Mouse (Mus musculus) CH12.LX (cell line): ENCODE data around the gene Ell. TPM values are rescaled to one million over a fixed set of nuclear protein-coding genes. Genes with fewer than 3 reads are reported as not detected.
A peak's percentile ranks its signal among the peaks of the same experiment; 100 is the strongest.

Experiments used
- DNase-seq: peaks from one replicate; pipeline ENCODE4 v3.0.0-alpha.2; 2013; ENCODE audit errors: extremely low read depth
- H3K27ac ChIP-seq: 2 replicates; pipeline ENCODE4 v1.5.1; 2012; ENCODE audit warnings: low read depth, mild to moderate bottlenecking, control low read depth, moderate library complexity; ENCODE audit not compliant: insufficient read depth
- H3K27me3 ChIP-seq: replicated peaks from 2 replicates; pipeline ENCODE3; 2012; ENCODE audit warnings: inconsistent platforms
- H3K36me3 ChIP-seq, 2 experiments: replicated peaks in 1 of 2; 2 replicates each; pipeline versions ENCODE3 to v1.6.1; 2012; ENCODE audit warnings: inconsistent platforms in 1 of 2, low read length in 1 of 2, mild to moderate bottlenecking in 1 of 2, mixed read lengths in 1 of 2, moderate library complexity in 1 of 2; ENCODE audit not compliant: control insufficient read depth in 1 of 2, insufficient read depth in 1 of 2
- H3K4me1 ChIP-seq, 2 experiments: 2 replicates each; pipeline ENCODE4 v1.6.1; 2012; ENCODE audit warnings: inconsistent platforms in 1 of 2, moderate library complexity in 1 of 2; ENCODE audit not compliant: insufficient read depth in 2 of 2, control insufficient read depth in 1 of 2
- H3K4me2 ChIP-seq: 2 replicates; pipeline ENCODE4 v1.6.1; 2012; ENCODE audit warnings: low read depth, mild to moderate bottlenecking, control low read depth; ENCODE audit not compliant: poor library complexity, insufficient read depth, severe bottlenecking
- H3K4me3 ChIP-seq, 3 experiments: fragments of 150-350 bp in 1 of 3; sonication (generic) in 1 of 3; replicated peaks in 1 of 3; 2 replicates each; pipeline versions ENCODE3 to v1.5.1; 2011 to 2012; ENCODE audit warnings: low read depth in 2 of 3, low read length in 2 of 3, mild to moderate bottlenecking in 2 of 3, moderate library complexity in 2 of 3, control low read depth in 1 of 3, improper control_type of control experiment in 1 of 3, inconsistent platforms in 1 of 3, mixed read lengths in 1 of 3; ENCODE audit not compliant: poor library complexity in 1 of 3
- H3K79me2 ChIP-seq: replicated peaks from 2 replicates; pipeline ENCODE4 v1.6.1; 2012; ENCODE audit warnings: mild to moderate bottlenecking, moderate library complexity; ENCODE audit not compliant: control insufficient read depth, poor library complexity, insufficient read depth, severe bottlenecking; ENCODE audit errors: extremely low read depth
- H3K9ac ChIP-seq: 2 replicates; pipeline ENCODE4 v1.6.1; 2012; ENCODE audit warnings: low read depth, mild to moderate bottlenecking, control low read depth, moderate library complexity; ENCODE audit not compliant: insufficient read depth
- H3K9me3 ChIP-seq: replicated peaks from 2 replicates; pipeline ENCODE3; 2012; ENCODE audit warnings: low read length, inconsistent platforms, mixed read lengths
- BHLHE40 ChIP-seq: IDR thresholded peaks from 2 replicates; pipeline ENCODE4 v1.6.1; 2011; ENCODE audit warnings: mild to moderate bottlenecking, low read depth, low read length, improper control_type of control experiment
- CHD2 ChIP-seq: IDR thresholded peaks from 2 replicates; pipeline ENCODE4 v1.6.1; 2011; ENCODE audit warnings: low read length, improper control_type of control experiment
- CTCF ChIP-seq, 2 experiments: IDR thresholded peaks in 1 of 2; conservative IDR thresholded peaks in 1 of 2; 2 replicates each; pipeline ENCODE4 v1.5.1; 2011 to 2012; ENCODE audit warnings: low read depth in 2 of 2, low read length in 2 of 2, improper control_type of control experiment in 1 of 2, inconsistent platforms in 1 of 2, mild to moderate bottlenecking in 1 of 2, moderate library complexity in 1 of 2
- E2F4 ChIP-seq: IDR thresholded peaks from 2 replicates; pipeline ENCODE4 v1.6.1; 2011; ENCODE audit warnings: low read depth, low read length, improper control_type of control experiment; ENCODE audit not compliant: insufficient replicate concordance
- EP300 ChIP-seq: IDR thresholded peaks from 2 replicates; pipeline ENCODE4 v1.6.1; 2011; ENCODE audit warnings: low read length, improper control_type of control experiment
- ETS1 ChIP-seq: conservative IDR thresholded peaks from 2 replicates; pipeline ENCODE4 v1.6.1; 2012; ENCODE audit warnings: low read depth, mild to moderate bottlenecking, inconsistent platforms, low read length, improper control_type of control experiment, moderate library complexity
- GABPA ChIP-seq: IDR thresholded peaks from 2 replicates; pipeline ENCODE4 v1.6.1; 2012; ENCODE audit warnings: low read depth, low read length, improper control_type of control experiment, inconsistent platforms; ENCODE audit not compliant: insufficient replicate concordance
- HCFC1 ChIP-seq: IDR thresholded peaks from 2 replicates; pipeline ENCODE4 v1.6.1; 2012; ENCODE audit warnings: low read depth, mild to moderate bottlenecking, inconsistent platforms, low read length, improper control_type of control experiment
- JUN ChIP-seq: IDR thresholded peaks from 2 replicates; pipeline ENCODE4 v1.6.1; 2011; ENCODE audit warnings: low read depth, mild to moderate bottlenecking, low read length, improper control_type of control experiment, moderate library complexity; ENCODE audit not compliant: insufficient read depth
- KAT2A ChIP-seq: IDR thresholded peaks from 2 replicates; pipeline ENCODE4 v1.6.1; 2012; ENCODE audit warnings: low read length, improper control_type of control experiment, inconsistent platforms; ENCODE audit not compliant: insufficient replicate concordance
- MAFK ChIP-seq: IDR thresholded peaks from 2 replicates; pipeline ENCODE4 v1.6.1; 2011; ENCODE audit warnings: low read length, improper control_type of control experiment; ENCODE audit not compliant: insufficient replicate concordance
- MAX ChIP-seq: IDR thresholded peaks from 2 replicates; pipeline ENCODE4 v1.6.1; 2011; ENCODE audit warnings: low read length, improper control_type of control experiment
- MAZ ChIP-seq: IDR thresholded peaks from 2 replicates; pipeline ENCODE4 v1.6.1; 2012; ENCODE audit warnings: low read depth, mild to moderate bottlenecking, inconsistent platforms, low read length, improper control_type of control experiment, moderate library complexity
- MEF2A ChIP-seq: IDR thresholded peaks from 2 replicates; pipeline ENCODE4 v1.6.1; 2014; ENCODE audit warnings: low read depth, mild to moderate bottlenecking, inconsistent platforms, low read length, improper control_type of control experiment, borderline replicate concordance
- MXI1 ChIP-seq: IDR thresholded peaks from 2 replicates; pipeline ENCODE4 v1.6.1; 2011; ENCODE audit warnings: mild to moderate bottlenecking, low read depth, low read length, improper control_type of control experiment
- NELFE ChIP-seq: IDR thresholded peaks from 2 replicates; pipeline ENCODE4 v1.6.1; 2011; ENCODE audit warnings: low read depth, low read length, improper control_type of control experiment
- NRF1 ChIP-seq: IDR thresholded peaks from 2 replicates; pipeline ENCODE4 v1.6.1; 2014; ENCODE audit warnings: low read depth, mild to moderate bottlenecking, inconsistent platforms, low read length, improper control_type of control experiment, moderate library complexity
- POLR2A ChIP-seq: IDR thresholded peaks from 2 replicates; pipeline ENCODE4 v1.6.1; 2011; ENCODE audit warnings: low read depth, mild to moderate bottlenecking, improper control_type of control experiment, low read length
- POLR2AphosphoS2 ChIP-seq: IDR thresholded peaks from 2 replicates; pipeline ENCODE4 v1.6.1; 2011; ENCODE audit warnings: low read depth, low read length, improper control_type of control experiment
- RAD21 ChIP-seq: IDR thresholded peaks from 2 replicates; pipeline ENCODE4 v1.6.1; 2011; ENCODE audit warnings: low read depth, mild to moderate bottlenecking, low read length, improper control_type of control experiment, moderate library complexity
- RCOR1 ChIP-seq: conservative IDR thresholded peaks from 2 replicates; pipeline ENCODE4 v1.6.1; 2012; ENCODE audit warnings: low read depth, mild to moderate bottlenecking, inconsistent platforms, low read length, improper control_type of control experiment
- SIN3A ChIP-seq: IDR thresholded peaks from 2 replicates; pipeline ENCODE4 v1.6.1; 2012; ENCODE audit warnings: low read length, improper control_type of control experiment, inconsistent platforms
- SMC3 ChIP-seq: IDR thresholded peaks from 2 replicates; pipeline ENCODE4 v1.6.1; 2011; ENCODE audit warnings: low read depth, low read length, improper control_type of control experiment
- TBP ChIP-seq: conservative IDR thresholded peaks from 2 replicates; pipeline ENCODE4 v1.6.1; 2011; ENCODE audit warnings: low read depth, low read length, improper control_type of control experiment
- TCF12 ChIP-seq: IDR thresholded peaks from 2 replicates; pipeline ENCODE4 v1.6.1; 2014; ENCODE audit warnings: low read depth, mild to moderate bottlenecking, inconsistent platforms, low read length, improper control_type of control experiment
- UBTF ChIP-seq: IDR thresholded peaks from 2 replicates; pipeline ENCODE4 v1.6.1; 2012; ENCODE audit warnings: low read depth, mild to moderate bottlenecking, inconsistent platforms, low read length, improper control_type of control experiment, moderate library complexity
- USF1 ChIP-seq: IDR thresholded peaks from 2 replicates; pipeline ENCODE4 v1.6.1; 2014; ENCODE audit warnings: low read depth, mild to moderate bottlenecking, inconsistent platforms, low read length, improper control_type of control experiment
- USF2 ChIP-seq: conservative IDR thresholded peaks from 2 replicates; pipeline ENCODE4 v1.6.1; 2011; ENCODE audit warnings: low read depth, low read length, improper control_type of control experiment
- ZC3H11A ChIP-seq: IDR thresholded peaks from 2 replicates; pipeline ENCODE4 v1.6.1; 2012; ENCODE audit warnings: low read depth, mild to moderate bottlenecking, inconsistent platforms, low read length, improper control_type of control experiment
- ZKSCAN1 ChIP-seq: IDR thresholded peaks from 2 replicates; pipeline ENCODE4 v1.6.1; 2012; ENCODE audit warnings: low read depth, inconsistent platforms, low read length, improper control_type of control experiment, borderline replicate concordance
- ZMIZ1 ChIP-seq: IDR thresholded peaks from 2 replicates; pipeline ENCODE4 v1.6.1; 2012; ENCODE audit warnings: low read depth, mild to moderate bottlenecking, inconsistent platforms, low read length, improper control_type of control experiment
- ZNF384 ChIP-seq: IDR thresholded peaks from 2 replicates; pipeline ENCODE4 v1.6.1; 2012; ENCODE audit warnings: low read depth, low read length, improper control_type of control experiment, inconsistent platforms
- dilution Hi-C: fragments of 300-500 bp; cut with MboI; formaldehyde crosslinking; loops from 2 replicates; pipeline ENCODE4 v1.14.3; 2020; ENCODE audit warnings: low sequenced_read_pairs; ENCODE audit not compliant: extremely low pct_unique_long_range_greater_than_20kb, extremely low pct_ligation_motif_present
- in situ Hi-C: fragments of 300-500 bp; cut with MboI; formaldehyde crosslinking; loops from 3 replicates; pipeline ENCODE4 v1.14.3; 2019; ENCODE audit warnings: low sequenced_read_pairs, low pct_ligation_motif_present, low pct_unique_long_range_greater_than_20kb, mixed read lengths
- polyA plus RNA-seq: library from polyadenylated mRNA; unstranded; fragments of >175 nt; gene quantifications from 2 replicates; pipeline ENCODE4 v1.2.1, GENCODE M21; 2012; ENCODE audit warnings: low read depth; ENCODE audit not compliant: insufficient read length
- total RNA-seq, 2 experiments: library from RNA; depleted of rRNA; stranded (reverse); fragments of 300-350 nt in 1 of 2; fragments of >200 nt in 1 of 2; gene quantifications; 2 replicates each; pipeline ENCODE4 v1.2.3; 2012 to 2014

Ell gene
- total and polyA plus RNA-seq, 3 experiments: 6.5 to 17.9 (median 9.8) TPM

DNA sequence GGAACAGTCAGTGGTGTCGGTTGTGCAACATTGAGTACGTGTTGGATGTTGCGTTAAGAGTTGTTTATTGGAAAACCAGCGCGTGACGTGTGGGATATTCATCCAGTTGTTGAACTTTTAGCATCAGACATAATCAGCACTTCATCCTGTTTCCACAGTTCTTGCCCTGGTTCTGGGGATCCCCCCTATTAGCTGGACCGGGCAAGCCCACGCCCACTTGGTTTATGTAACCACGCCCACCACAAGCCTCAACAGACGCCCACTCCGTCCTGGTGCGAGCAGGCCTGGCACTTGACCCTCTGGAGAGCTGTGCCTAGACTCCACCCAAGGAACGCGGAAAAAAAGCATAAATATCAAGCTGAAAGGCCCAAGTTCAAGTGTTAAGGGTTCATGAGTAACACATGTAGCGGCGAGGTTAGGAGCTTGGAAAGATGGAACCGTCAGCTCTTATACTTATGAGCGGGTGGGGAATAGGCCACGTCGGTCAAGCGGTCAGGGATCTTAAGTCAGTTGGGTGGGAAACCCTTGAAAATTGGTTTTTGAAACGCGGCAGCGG, 1.2 kb upstream of the Ell start (continued):
- TF ChIP-seq ZNF384: no peak
- TF ChIP-seq ZC3H11A: no peak
- 0 out of 2 replicates have a peak, but pooled peaks have one; percentile 43 for TF ChIP-seq MAZ
- no peak for TF ChIP-seq E2F4
- 0 out of 2 replicates have a peak, but pooled peaks have one; percentile 22 for TF ChIP-seq EP300
- peak; percentile 30; the same call in 1 of the 2 replicates for TF ChIP-seq SIN3A
- TF ChIP-seq UBTF: no peak
- no peak for TF ChIP-seq SMC3
- no peak for TF ChIP-seq RAD21
- no peak for TF ChIP-seq TBP
- TF ChIP-seq BHLHE40: no peak
- no peak for TF ChIP-seq GABPA
- TF ChIP-seq ZMIZ1: no peak; the same call in 1 of the 2 replicates
- TF ChIP-seq TCF12: no peak
- TF ChIP-seq RCOR1: no peak
- TF ChIP-seq POLR2A: peak; percentile 51; the same call in 1 of the 2 replicates
- 0 out of 2 replicates have a peak, but pooled peaks have one; percentile 40 for TF ChIP-seq MAX
- no peak for TF ChIP-seq ETS1
- no peak for TF ChIP-seq USF1
- 0 out of 2 replicates have a peak, but pooled peaks have one; percentile 27 for TF ChIP-seq CHD2
- no peak for TF ChIP-seq JUN

DNA sequence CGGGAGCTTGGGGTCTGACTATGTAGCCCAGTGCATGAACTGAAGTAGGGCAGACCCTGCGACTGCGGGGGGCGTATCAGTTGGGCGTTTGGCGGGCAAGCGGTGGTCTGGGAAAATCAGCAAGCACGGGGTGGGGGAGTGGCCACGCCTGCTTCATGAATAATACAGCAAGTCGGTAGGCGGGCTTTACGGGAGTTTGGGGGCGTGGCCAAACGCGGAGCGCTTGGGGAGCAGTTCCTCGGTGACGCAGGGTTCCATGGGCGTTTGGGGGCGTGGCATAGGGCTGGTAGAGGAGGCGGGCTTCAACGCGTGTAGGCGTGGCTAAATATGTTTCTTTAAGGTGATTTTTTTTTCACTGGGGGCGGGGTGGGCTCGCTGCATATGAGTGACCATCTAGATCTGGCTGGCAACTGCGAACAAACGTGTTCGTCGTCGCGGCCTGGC, 602 bp upstream of the Ell start:
- Histone ChIP-seq H3K9ac (peak overlapping the region; percentile 77), H3K27ac (peak overlapping the region; percentile 91), H3K4me1 (peaks cover 9 to 40% of the 10 kb centered on the region in 2 experiments), H3K36me3 (peaks cover 28 to 55% of the 10 kb centered on the region in 2 experiments), H3K9me3 (no peaks in the 10 kb centered on the region), H3K4me2 (peak overlapping the region; percentile 78), H3K27me3 (no peaks in the 10 kb centered on the region), H3K4me3 (peak overlapping the region; percentile 60 to 94 (median 73)), H3K79me2 (peaks cover 30% of the 10 kb centered on the region)
- dilution Hi-C loops (no loop called here), in situ Hi-C loops (no loop called here)
- DNase-seq: peak; percentile 98
- no peak for TF ChIP-seq ETS1
- no peak for TF ChIP-seq NRF1
- no peak for TF ChIP-seq RAD21
- no peak for TF ChIP-seq E2F4
- TF ChIP-seq SIN3A: peak; percentile 84; the same call in 1 of the 2 replicates
- TF ChIP-seq MAX: no peak
- peak; percentile 82; the same call in 1 of the 2 replicates for TF ChIP-seq POLR2AphosphoS2
- no peak for TF ChIP-seq KAT2A
- no peak for TF ChIP-seq EP300
- TF ChIP-seq UBTF: no peak
- TF ChIP-seq MAZ: 0 out of 2 replicates have a peak, but pooled peaks have one; percentile 16
- no peak for TF ChIP-seq NELFE
- no peak for TF ChIP-seq ZC3H11A
- TF ChIP-seq GABPA: no peak
- peak; percentile 95 for TF ChIP-seq ZNF384
- no peak for TF ChIP-seq TCF12
- peak; percentile 49; the same call in 1 of the 2 replicates for TF ChIP-seq BHLHE40
- no peak for TF ChIP-seq ZMIZ1
- TF ChIP-seq USF2: no peak
- no peak for TF ChIP-seq HCFC1
- TF ChIP-seq MEF2A: no peak
- TF ChIP-seq RCOR1: no peak
- no peak for TF ChIP-seq USF1
- no peak for TF ChIP-seq SMC3
- TF ChIP-seq CHD2: no peak
- TF ChIP-seq MAFK: no peak
- TF ChIP-seq ZKSCAN1: no peak
- TF ChIP-seq POLR2A: no peak
- TF ChIP-seq CTCF (conservative IDR thresholded peaks at IDR 0.05 in 1 of 2, IDR thresholded peaks at IDR 0.05 in 1 of 2; ENCODE audit: low read depth in 2 of 2, low read length in 2 of 2): no peak
- TF ChIP-seq MXI1: no peak
